In genomic region chr1:192604413-192604812, GRCm38 (mm10) we compare ENCODE assay signal across 18 mouse cellular contexts.
A peak's percentile ranks its signal among the peaks of the same experiment; 100 is the strongest.
DNase-seq lines count a peak whose midpoint lies in the region; ATAC-seq lines count a peak whose summit lies in the region.
"Had no signal": no experiment of that assay in that cellular context is flagged by ENCODE, and none has a peak within 500 bp of the region (broad histone marks: within the 10 kb centered on the region; RNA-seq: fewer than 3 reads in every experiment).

No protein-coding gene starts in this region.

- H3K9me3 ChIP-seq in heart, embryonic 16.5 days (replicated peaks; ENCODE audit: control insufficient read depth, low read length), result no peaks in the 10 kb centered on the region
- no peaks in the 10 kb centered on the region for H3K9me3 ChIP-seq in midbrain, embryonic 15.5 days
- no peaks in the 10 kb centered on the region for H3K9me3 ChIP-seq in midbrain, embryonic 16.5 days (replicated peaks; ENCODE audit: control insufficient read depth, low read length, poor library complexity, severe bottlenecking)
- H3K9me3 ChIP-seq in embryonic facial prominence, embryonic 11.5 days (replicated peaks; ENCODE audit: control insufficient read depth, low read length), result no peaks in the 10 kb centered on the region
- H3K9me3 ChIP-seq: forebrain, embryonic 15.5 days had no signal

- no peaks in the 10 kb centered on the region for H3K36me3 ChIP-seq in heart, embryonic 16.5 days (ENCODE audit: control insufficient read depth, insufficient read depth)
- no peaks in the 10 kb centered on the region for H3K36me3 ChIP-seq in midbrain, embryonic 15.5 days (replicated peaks)
- no peaks in the 10 kb centered on the region for H3K36me3 ChIP-seq in midbrain, embryonic 16.5 days (ENCODE audit: control insufficient read depth, insufficient read depth, low read length)
- no peaks in the 10 kb centered on the region for H3K36me3 ChIP-seq in embryonic facial prominence, embryonic 11.5 days (replicated peaks; ENCODE audit: control insufficient read depth, insufficient read depth, low read depth, low read length)
- H3K36me3 ChIP-seq: forebrain, embryonic 15.5 days had no signal

- no peak overlapping the region for H3K27ac ChIP-seq in heart, embryonic 16.5 days (ENCODE audit: low read length)
- H3K27ac ChIP-seq in midbrain, embryonic 15.5 days, result no peak overlapping the region
- H3K27ac ChIP-seq in midbrain, embryonic 16.5 days (ENCODE audit: low read length), result no peak overlapping the region
- H3K27ac ChIP-seq in embryonic facial prominence, embryonic 11.5 days (replicated peaks; ENCODE audit: low read depth, low read length), result no peak overlapping the region
- H3K27ac ChIP-seq: forebrain, embryonic 15.5 days had no signal

- no peak overlapping the region for H3K4me2 ChIP-seq in heart, embryonic 16.5 days (ENCODE audit: low read depth, low read length)
- no peak overlapping the region for H3K4me2 ChIP-seq in midbrain, embryonic 15.5 days
- no peak overlapping the region for H3K4me2 ChIP-seq in midbrain, embryonic 16.5 days (ENCODE audit: low read length)
- no peak overlapping the region for H3K4me2 ChIP-seq in embryonic facial prominence, embryonic 11.5 days (ENCODE audit: low read depth, low read length)
- H3K4me2 ChIP-seq: forebrain, embryonic 15.5 days had no signal

- H3K4me1 ChIP-seq in heart, embryonic 16.5 days (ENCODE audit: control insufficient read depth, insufficient read depth, low read length), result peaks cover 6% of the 10 kb centered on the region; the same call in 1 of the 2 replicates
- peaks cover 5% of the 10 kb centered on the region; the same call in 1 of the 2 replicates for H3K4me1 ChIP-seq in midbrain, embryonic 15.5 days
- H3K4me1 ChIP-seq in midbrain, embryonic 16.5 days (ENCODE audit: control insufficient read depth, insufficient read depth, low read length), result peaks cover 3% of the 10 kb centered on the region; the same call in 1 of the 2 replicates
- no peaks in the 10 kb centered on the region for H3K4me1 ChIP-seq in embryonic facial prominence, embryonic 11.5 days (ENCODE audit: control insufficient read depth, insufficient read depth, low read length)

- no peak for DNase-seq in heart, adult 8-10 months (ENCODE audit: low spot score)
- DNase-seq in embryonic facial prominence, embryonic 11.5 days (ENCODE audit: low spot score), result peak; percentile 22
- no peak for DNase-seq in gastrocnemius, postnatal 25 days
- DNase-seq in right cerebral cortex, postnatal 25 days, result no peak
- DNase-seq: adrenal gland, postnatal 10 days; cerebellum, adult 8-10 months; heart, adult 11 months; kidney, adult 2 months; kidney, postnatal 36 days; lung, adult 2 months; lung, postnatal 4 days; thymus, postnatal 36 days had no signal

- no peaks in the 10 kb centered on the region for H3K27me3 ChIP-seq in heart, embryonic 16.5 days (ENCODE audit: control insufficient read depth, insufficient read depth, low read length)
- no peaks in the 10 kb centered on the region for H3K27me3 ChIP-seq in midbrain, embryonic 15.5 days (replicated peaks)
- no peaks in the 10 kb centered on the region for H3K27me3 ChIP-seq in midbrain, embryonic 16.5 days (ENCODE audit: control insufficient read depth, insufficient read depth, low read depth, low read length)
- no peaks in the 10 kb centered on the region for H3K27me3 ChIP-seq in embryonic facial prominence, embryonic 11.5 days (ENCODE audit: control insufficient read depth, insufficient read depth, low read length)
- H3K27me3 ChIP-seq: forebrain, embryonic 15.5 days had no signal

- no peak overlapping the region for H3K4me3 ChIP-seq in heart, embryonic 16.5 days (ENCODE audit: low read length)
- H3K4me3 ChIP-seq in midbrain, embryonic 15.5 days, result no peak overlapping the region
- no peak overlapping the region for H3K4me3 ChIP-seq in midbrain, embryonic 16.5 days (ENCODE audit: low read depth, low read length)
- H3K4me3 ChIP-seq in embryonic facial prominence, embryonic 11.5 days (ENCODE audit: low read depth, low read length), result no peak overlapping the region
- H3K4me3 ChIP-seq: erythroblast, embryonic 14.5 days; forebrain, embryonic 15.5 days had no signal

- ATAC-seq in heart, embryonic 16.5 days (replicated peaks; ENCODE audit: extremely low read depth, insufficient read depth, low FRiP score), result 0 out of 2 replicates have a peak, but pooled peaks have one; percentile 37
- 0 out of 2 replicates have a peak, but pooled peaks have one; percentile 62 for ATAC-seq in midbrain, embryonic 15.5 days (replicated peaks)
- no peak for ATAC-seq in midbrain, embryonic 16.5 days
- no peak for ATAC-seq in embryonic facial prominence, embryonic 11.5 days (replicated peaks; ENCODE audit: insufficient number of reproducible peaks, low FRiP score, low TSS enrichment, low read depth)
- ATAC-seq: forebrain, embryonic 15.5 days; hindbrain, embryonic 16.5 days had no signal

- 45% methylated on average over 5 of the region's 5 CpGs for WGBS in heart, embryonic 16.5 days
- 46% methylated on average over 5 of the region's 5 CpGs for WGBS in midbrain, embryonic 15.5 days
- WGBS in midbrain, embryonic 16.5 days, result 52% methylated on average over 5 of the region's 5 CpGs
- 67% methylated on average over 5 of the region's 5 CpGs for WGBS in embryonic facial prominence, embryonic 11.5 days

- no peak overlapping the region for H3K9ac ChIP-seq in heart, embryonic 16.5 days (ENCODE audit: low read length)
- no peak overlapping the region for H3K9ac ChIP-seq in midbrain, embryonic 15.5 days
- no peak overlapping the region for H3K9ac ChIP-seq in midbrain, embryonic 16.5 days (ENCODE audit: low read depth, low read length)
- no peak overlapping the region for H3K9ac ChIP-seq in embryonic facial prominence, embryonic 11.5 days (replicated peaks; ENCODE audit: low read length)
- H3K9ac ChIP-seq: forebrain, embryonic 15.5 days had no signal

Comparison
In these comparisons a context has a peak if more than half of its experiments do, and no peak if none do; other contexts are left out.
1. ATAC-seq: peak in heart, embryonic 16.5 days (single experiment) and midbrain, embryonic 15.5 days (single experiment); none in midbrain, embryonic 16.5 days (single experiment) and embryonic facial prominence, embryonic 11.5 days (single experiment).